Comparison of ENCODE assay signal across 18 mouse cellular contexts in genomic region chr4:134638111-134638550, GRCm38 (mm10).
DNase-seq lines count a peak whose midpoint lies in the region; ATAC-seq and TF ChIP-seq lines count a peak whose summit lies in the region.
"Had no signal": no experiment of that assay in that cellular context is flagged by ENCODE, and none has a peak within 500 bp of the region (broad histone marks: within the 10 kb centered on the region; RNA-seq: fewer than 3 reads in every experiment).

No protein-coding gene starts in this region.

- H3K27me3 ChIP-seq in kidney, embryonic 15.5 days, result no peaks in the 10 kb centered on the region
- H3K27me3 ChIP-seq in C2C12 (ENCODE audit: control insufficient read depth, insufficient read depth, insufficient read length), result no peaks in the 10 kb centered on the region
- H3K27me3 ChIP-seq: CH12.LX; embryonic facial prominence, embryonic 12.5 days; intestine, embryonic 15.5 days had no signal

- DNase-seq in kidney, adult 18-20 months, result no peak
- DNase-seq in kidney, postnatal 14 days, result peak; percentile 58
- no peak for DNase-seq in liver
- no peak for DNase-seq in layer of hippocampus, postnatal 36 days
- DNase-seq in testis, postnatal 14 days (ENCODE audit: low spot score), result no peak
- DNase-seq: cerebellum, adult 11-12 months; gastrocnemius, postnatal 36 days; left cerebral cortex, postnatal 4 days had no signal

- no peak overlapping the region for H3ac ChIP-seq in C2C12 (ENCODE audit: control insufficient read depth, insufficient read length, low read depth)

- ATAC-seq in kidney, embryonic 15.5 days (replicated peaks; ENCODE audit: low FRiP score), result no peak
- peak; percentile 49 for ATAC-seq in granulocyte monocyte progenitor cell, adult 5-6 weeks (replicated peaks; ENCODE audit: poor library complexity, severe bottlenecking)
- ATAC-seq: intestine, embryonic 15.5 days; liver, embryonic 12.5 days had no signal

- 0 out of 2 replicates have a peak overlapping the region, but pooled peaks have one; percentile 3 for H3K27ac ChIP-seq in kidney, embryonic 15.5 days
- H3K27ac ChIP-seq: embryonic facial prominence, embryonic 12.5 days; forebrain, embryonic 10.5 days; hindbrain, embryonic 12.5 days; intestine, embryonic 15.5 days; liver, embryonic 12.5 days; midbrain, embryonic 12.5 days had no signal

- 0 out of 2 replicates have a peak, but pooled peaks cover 2% of the 10 kb centered on the region for H3K9me3 ChIP-seq in kidney, embryonic 15.5 days (replicated peaks)
- H3K9me3 ChIP-seq: embryonic facial prominence, embryonic 12.5 days; forebrain, embryonic 10.5 days; hindbrain, embryonic 12.5 days; intestine, embryonic 15.5 days; liver, embryonic 12.5 days had no signal

- no peaks in the 10 kb centered on the region for H3K79me2 ChIP-seq in C2C12 (ENCODE audit: control insufficient read depth, insufficient read depth)

- H3K4me3 ChIP-seq in kidney, embryonic 15.5 days (replicated peaks), result no peak overlapping the region
- H3K4me3 ChIP-seq in C2C12 (ENCODE audit: insufficient read depth, poor library complexity, severe bottlenecking), result no peak overlapping the region
- H3K4me3 ChIP-seq: embryonic facial prominence, embryonic 12.5 days; forebrain, embryonic 10.5 days; hindbrain, embryonic 12.5 days; intestine, embryonic 15.5 days; liver, embryonic 12.5 days; midbrain, embryonic 12.5 days had no signal

- H3K36me3 ChIP-seq in kidney, embryonic 15.5 days, result no peaks in the 10 kb centered on the region
- H3K36me3 ChIP-seq in C2C12 (ENCODE audit: control insufficient read depth, insufficient read depth), result no peaks in the 10 kb centered on the region
- H3K36me3 ChIP-seq: embryonic facial prominence, embryonic 12.5 days; forebrain, embryonic 10.5 days; hindbrain, embryonic 12.5 days; intestine, embryonic 15.5 days; midbrain, embryonic 12.5 days had no signal

- H3K4me2 ChIP-seq in kidney, embryonic 15.5 days, result no peak overlapping the region
- H3K4me2 ChIP-seq: embryonic facial prominence, embryonic 12.5 days; hindbrain, embryonic 12.5 days; intestine, embryonic 15.5 days; liver, embryonic 12.5 days; midbrain, embryonic 12.5 days had no signal

- no peaks in the 10 kb centered on the region for H3K79me3 ChIP-seq in C2C12 (ENCODE audit: low read depth)

- peaks cover 32% of the 10 kb centered on the region for H3K4me1 ChIP-seq in kidney, embryonic 15.5 days
- H3K4me1 ChIP-seq: liver, embryonic 12.5 days had no signal

- no peak for TF ChIP-seq CTCF in C2C12 (IDR thresholded peaks at IDR 0.05; ENCODE audit: control insufficient read depth, insufficient read depth, insufficient read length)

- WGBS in kidney, embryonic 15.5 days, result 44% methylated on average over 5 of the region's 5 CpGs

- no peak overlapping the region for H3K9ac ChIP-seq in kidney, embryonic 15.5 days
- H3K9ac ChIP-seq: embryonic facial prominence, embryonic 12.5 days; hindbrain, embryonic 12.5 days; intestine, embryonic 15.5 days; liver, embryonic 12.5 days; midbrain, embryonic 12.5 days had no signal

TF ChIP-seq in C2C12, 6 proteins besides CTCF, POLR2A, EP300 and RAD21:
- TF ChIP-seq MAX (IDR thresholded peaks at IDR 0.05), result peak; percentile 43
- peak; percentile 63 for TF ChIP-seq FOSL1 (IDR thresholded peaks at IDR 0.05; ENCODE audit: insufficient read depth, low read length, poor library complexity, severe bottlenecking)
- TF ChIP-seq USF1 (IDR thresholded peaks at IDR 0.05; ENCODE audit: low read depth), result no peak
- TF ChIP-seq MYOD1 (IDR thresholded peaks at IDR 0.05; ENCODE audit: control insufficient read depth, insufficient read length, low read depth), result no peak
- no peak for TF ChIP-seq CEBPB (IDR thresholded peaks at IDR 0.05; ENCODE audit: low read depth)
- no peak for TF ChIP-seq MYOG (IDR thresholded peaks at IDR 0.05; ENCODE audit: control insufficient read depth, extremely low read depth, insufficient read length)
TF ChIP-seq in C2C12: peak in this region for 2.
